Mouse (Mus musculus): ENCODE measurements at regions not wholly inside any gene's neighbourhood (a gene's known extent, or its start where the extent isn't known, plus 50 kb on each side); places are given as distances from the start of the nearest gene placed in this dataset.

- no peaks in the 10 kb centered on the region for H3K36me3 ChIP-seq (ENCODE audit: control insufficient read depth, insufficient read depth)
- ATAC-seq = no peak
- WGBS = 46% methylated on average over 22 of the region's 22 CpGs
- H3K9ac ChIP-seq (replicated peaks; ENCODE audit: low read depth, low read length) = no peak overlapping the region
- H3K27me3 ChIP-seq (replicated peaks; ENCODE audit: control insufficient read depth, insufficient read depth, low read length) = no peaks in the 10 kb centered on the region
- no peak overlapping the region for H3K4me2 ChIP-seq (ENCODE audit: low read length)
- no peaks in the 10 kb centered on the region for H3K4me1 ChIP-seq (replicated peaks; ENCODE audit: control insufficient read depth, insufficient read depth, low read length)
- H3K4me3 ChIP-seq (replicated peaks; ENCODE audit: low read length) = no peak overlapping the region
- no peak overlapping the region for H3K27ac ChIP-seq (ENCODE audit: low read length)
- H3K9me3 ChIP-seq (ENCODE audit: control insufficient read depth, low read length) = no peaks in the 10 kb centered on the region
Observed at GRCm38 (mm10) chr7:69770313-69770979, 596.1 kb downstream of the Nr2f2 start.

GRCm38 (mm10) chr7:69766451-69766850 lies 600.1 kb downstream of the Nr2f2 start:
- H3K36me3 ChIP-seq (ENCODE audit: control insufficient read depth, insufficient read depth) = no peaks in the 10 kb centered on the region
- no peaks in the 10 kb centered on the region for H3K27me3 ChIP-seq (replicated peaks; ENCODE audit: control insufficient read depth, insufficient read depth, low read length)
- ATAC-seq = no peak
- no peak overlapping the region for H3K4me2 ChIP-seq (ENCODE audit: low read length)
- no peak overlapping the region for H3K4me3 ChIP-seq (replicated peaks; ENCODE audit: low read length)
- WGBS = 67% methylated on average over 4 of the region's 4 CpGs
- no peak overlapping the region for H3K9ac ChIP-seq (replicated peaks; ENCODE audit: low read depth, low read length)
- H3K9me3 ChIP-seq (ENCODE audit: control insufficient read depth, low read length) = no peaks in the 10 kb centered on the region
- H3K27ac ChIP-seq (ENCODE audit: low read length) = no peak overlapping the region
- H3K4me1 ChIP-seq (replicated peaks; ENCODE audit: control insufficient read depth, insufficient read depth, low read length) = no peaks in the 10 kb centered on the region

DNA sequence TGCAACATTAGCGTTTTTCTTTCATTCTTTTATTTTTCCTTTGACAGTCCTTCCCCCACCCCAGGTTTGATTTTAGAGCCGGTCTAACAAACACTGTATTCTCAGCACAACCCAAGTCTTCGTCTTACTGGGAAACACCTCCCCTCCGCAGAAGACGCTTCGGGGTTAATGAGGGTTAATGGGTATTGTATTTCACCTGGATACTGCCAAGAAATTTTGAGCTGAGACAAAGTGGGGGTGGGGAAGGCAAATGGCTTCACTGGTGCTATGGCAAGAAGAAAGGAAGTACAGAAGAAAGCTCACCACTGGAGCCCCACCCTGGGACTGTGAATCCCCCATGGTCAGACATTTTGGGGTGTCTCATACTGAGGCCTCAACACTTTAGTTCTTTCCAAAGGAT lies 626.0 kb downstream of the Nr2f2 start:
- no peak overlapping the region for H3K4me3 ChIP-seq (replicated peaks; ENCODE audit: low read length)
- no peak overlapping the region for H3K4me2 ChIP-seq (ENCODE audit: low read length)
- WGBS = 54% methylated on average over 6 of the region's 6 CpGs
- ATAC-seq = no peak
- no peak overlapping the region for H3K9ac ChIP-seq (replicated peaks; ENCODE audit: low read depth, low read length)
- no peaks in the 10 kb centered on the region for H3K4me1 ChIP-seq (replicated peaks; ENCODE audit: control insufficient read depth, insufficient read depth, low read length)
- H3K27me3 ChIP-seq (replicated peaks; ENCODE audit: control insufficient read depth, insufficient read depth, low read length) = no peaks in the 10 kb centered on the region
- H3K27ac ChIP-seq (ENCODE audit: low read length) = no peak overlapping the region
- no peaks in the 10 kb centered on the region for H3K9me3 ChIP-seq (ENCODE audit: control insufficient read depth, low read length)
- H3K36me3 ChIP-seq (ENCODE audit: control insufficient read depth, insufficient read depth) = no peaks in the 10 kb centered on the region

- Histone ChIP-seq H3K27me3 (replicated peaks; ENCODE audit: control insufficient read depth, insufficient read depth, low read length) (no peaks in the 10 kb centered on the region), H3K4me2 (ENCODE audit: low read length) (no peak overlapping the region), H3K36me3 (ENCODE audit: control insufficient read depth, insufficient read depth) (no peaks in the 10 kb centered on the region), H3K4me1 (replicated peaks; ENCODE audit: control insufficient read depth, insufficient read depth, low read length) (no peaks in the 10 kb centered on the region), H3K4me3 (replicated peaks; ENCODE audit: low read length) (no peak overlapping the region), H3K27ac (ENCODE audit: low read length) (no peak overlapping the region), H3K9ac (replicated peaks; ENCODE audit: low read depth, low read length) (no peak overlapping the region), H3K9me3 (ENCODE audit: control insufficient read depth, low read length) (no peaks in the 10 kb centered on the region)
- ATAC-seq = no peak
- WGBS = 76% methylated on average over 7 of the region's 7 CpGs
Observed at GRCm38 (mm10) chr7:69738998-69739397, 627.5 kb downstream of the Nr2f2 start.

- H3K36me3 ChIP-seq (ENCODE audit: control insufficient read depth, insufficient read depth) = no peaks in the 10 kb centered on the region
- WGBS = 73% methylated on average over 5 of the region's 5 CpGs
- H3K9me3 ChIP-seq (ENCODE audit: control insufficient read depth, low read length) = no peaks in the 10 kb centered on the region
- H3K4me2 ChIP-seq (ENCODE audit: low read length) = no peak overlapping the region
- H3K4me3 ChIP-seq (replicated peaks; ENCODE audit: low read length) = no peak overlapping the region
- H3K27me3 ChIP-seq (replicated peaks; ENCODE audit: control insufficient read depth, insufficient read depth, low read length) = no peaks in the 10 kb centered on the region
- H3K4me1 ChIP-seq (replicated peaks; ENCODE audit: control insufficient read depth, insufficient read depth, low read length) = no peaks in the 10 kb centered on the region
- H3K27ac ChIP-seq (ENCODE audit: low read length) = no peak overlapping the region
- no peak overlapping the region for H3K9ac ChIP-seq (replicated peaks; ENCODE audit: low read depth, low read length)
- no peak for ATAC-seq
Observed at GRCm38 (mm10) chr7:69715081-69715480, 651.5 kb downstream of the Nr2f2 start.

- Histone ChIP-seq H3K9ac (replicated peaks; ENCODE audit: low read depth, low read length) (no peak overlapping the region), H3K27me3 (replicated peaks; ENCODE audit: control insufficient read depth, insufficient read depth, low read length) (no peaks in the 10 kb centered on the region), H3K4me3 (replicated peaks; ENCODE audit: low read length) (no peak overlapping the region), H3K36me3 (ENCODE audit: control insufficient read depth, insufficient read depth) (no peaks in the 10 kb centered on the region), H3K27ac (ENCODE audit: low read length) (no peak overlapping the region), H3K4me2 (ENCODE audit: low read length) (no peak overlapping the region), H3K9me3 (ENCODE audit: control insufficient read depth, low read length) (no peaks in the 10 kb centered on the region), H3K4me1 (replicated peaks; ENCODE audit: control insufficient read depth, insufficient read depth, low read length) (no peaks in the 10 kb centered on the region)
- ATAC-seq = no peak
- WGBS = 70% methylated on average over 1 of the region's 1 CpGs
Observed at GRCm38 (mm10) chr7:69670211-69670610, 696.3 kb downstream of the Nr2f2 start.

DNA sequence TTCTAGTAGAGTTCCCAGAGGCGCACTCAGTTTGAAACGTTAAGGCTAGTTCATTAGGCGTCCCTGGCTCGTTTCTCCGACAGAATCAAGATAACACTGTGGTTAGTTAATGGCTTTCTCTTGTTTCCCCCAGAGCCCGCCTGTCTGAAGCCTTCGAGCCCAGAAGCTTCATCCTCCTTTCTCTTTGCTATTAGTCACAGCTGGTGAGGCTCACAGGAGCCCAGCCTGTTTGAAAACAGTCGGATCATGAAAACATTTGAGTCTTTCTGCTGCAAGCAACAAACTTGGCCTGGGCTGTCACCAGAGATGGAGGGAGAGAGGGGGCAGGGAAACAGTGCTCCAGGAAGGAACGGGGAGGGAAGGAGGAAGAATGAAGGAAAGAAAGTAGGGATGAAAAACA lies 711.0 kb downstream of the Nr2f2 start:
- no peaks in the 10 kb centered on the region for H3K27me3 ChIP-seq (replicated peaks; ENCODE audit: control insufficient read depth, insufficient read depth, low read length)

GRCm38 (mm10) chr7:69645449-69645848 lies 721.1 kb downstream of the Nr2f2 start:
- no peak for ATAC-seq

More for the DNA sequence above, 711.0 kb downstream of the Nr2f2 start:
- no peaks in the 10 kb centered on the region for H3K9me3 ChIP-seq (ENCODE audit: control insufficient read depth, low read length)
- H3K36me3 ChIP-seq (ENCODE audit: control insufficient read depth, insufficient read depth) = no peaks in the 10 kb centered on the region
- H3K4me3 ChIP-seq (replicated peaks; ENCODE audit: low read length) = no peak overlapping the region
- 10% methylated on average over 9 of the region's 9 CpGs for WGBS
- ATAC-seq = no peak
- no peak overlapping the region for H3K9ac ChIP-seq (replicated peaks; ENCODE audit: low read depth, low read length)
- no peak overlapping the region for H3K4me2 ChIP-seq (ENCODE audit: low read length)
- H3K27ac ChIP-seq (ENCODE audit: low read length) = no peak overlapping the region
- H3K4me1 ChIP-seq (replicated peaks; ENCODE audit: control insufficient read depth, insufficient read depth, low read length) = no peaks in the 10 kb centered on the region

GRCm38 (mm10) chr7:69641652-69642051 lies 724.9 kb downstream of the Nr2f2 start:
- Histone ChIP-seq H3K4me3 (replicated peaks; ENCODE audit: low read length) (no peak overlapping the region), H3K27ac (ENCODE audit: low read length) (no peak overlapping the region), H3K9ac (replicated peaks; ENCODE audit: low read depth, low read length) (no peak overlapping the region), H3K4me2 (ENCODE audit: low read length) (no peak overlapping the region), H3K4me1 (replicated peaks; ENCODE audit: control insufficient read depth, insufficient read depth, low read length) (no peaks in the 10 kb centered on the region), H3K9me3 (ENCODE audit: control insufficient read depth, low read length) (no peaks in the 10 kb centered on the region), H3K36me3 (ENCODE audit: control insufficient read depth, insufficient read depth) (no peaks in the 10 kb centered on the region), H3K27me3 (replicated peaks; ENCODE audit: control insufficient read depth, insufficient read depth, low read length) (no peaks in the 10 kb centered on the region)
- no peak for ATAC-seq
- WGBS = 46% methylated on average over 9 of the region's 9 CpGs

More at GRCm38 (mm10) chr7:69645449-69645848, 721.1 kb downstream of the Nr2f2 start:
- Histone ChIP-seq H3K9me3 (ENCODE audit: control insufficient read depth, low read length) (no peaks in the 10 kb centered on the region), H3K27me3 (replicated peaks; ENCODE audit: control insufficient read depth, insufficient read depth, low read length) (no peaks in the 10 kb centered on the region), H3K27ac (ENCODE audit: low read length) (no peak overlapping the region), H3K4me2 (ENCODE audit: low read length) (no peak overlapping the region), H3K4me3 (replicated peaks; ENCODE audit: low read length) (no peak overlapping the region), H3K36me3 (ENCODE audit: control insufficient read depth, insufficient read depth) (no peaks in the 10 kb centered on the region), H3K9ac (replicated peaks; ENCODE audit: low read depth, low read length) (no peak overlapping the region), H3K4me1 (replicated peaks; ENCODE audit: control insufficient read depth, insufficient read depth, low read length) (no peaks in the 10 kb centered on the region)
- 48% methylated on average over 6 of the region's 6 CpGs for WGBS

DNA sequence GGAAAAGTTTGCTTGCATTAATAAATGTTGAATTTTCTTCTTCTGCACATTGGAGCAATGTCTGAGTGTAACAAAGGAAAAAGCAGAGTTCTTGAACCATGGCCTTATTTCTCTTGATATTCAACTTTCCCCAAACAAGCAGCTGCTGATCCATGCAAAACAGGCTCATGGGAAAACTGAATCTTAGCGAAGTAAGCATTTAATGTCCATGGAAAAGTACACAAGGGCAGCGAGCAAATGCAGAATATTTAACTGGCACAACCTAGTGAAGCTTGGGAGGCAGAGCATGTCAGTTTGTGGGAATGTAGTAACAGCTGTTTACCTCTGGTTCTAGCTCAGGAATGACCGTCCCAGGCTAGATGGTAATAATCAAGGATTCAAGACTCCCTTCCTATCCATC lies 766.7 kb downstream of the Nr2f2 start:
- no peak for ATAC-seq

More for the DNA sequence above, 766.7 kb downstream of the Nr2f2 start:
- H3K9ac ChIP-seq (replicated peaks; ENCODE audit: low read depth, low read length) = no peak overlapping the region
- H3K27ac ChIP-seq (ENCODE audit: low read length) = no peak overlapping the region
- H3K9me3 ChIP-seq (ENCODE audit: control insufficient read depth, low read length) = no peaks in the 10 kb centered on the region
- WGBS = 72% methylated on average over 3 of the region's 3 CpGs
- H3K27me3 ChIP-seq (replicated peaks; ENCODE audit: control insufficient read depth, insufficient read depth, low read length) = no peaks in the 10 kb centered on the region
- H3K4me1 ChIP-seq (replicated peaks; ENCODE audit: control insufficient read depth, insufficient read depth, low read length) = no peaks in the 10 kb centered on the region
- H3K4me2 ChIP-seq (ENCODE audit: low read length) = no peak overlapping the region
- H3K4me3 ChIP-seq (replicated peaks; ENCODE audit: low read length) = no peak overlapping the region
- no peaks in the 10 kb centered on the region for H3K36me3 ChIP-seq (ENCODE audit: control insufficient read depth, insufficient read depth)
